Mouse (Mus musculus) monocyte, adult 59 days (primary cell): ENCODE results near the gene Rnase11. TPM values are rescaled to one million over a fixed set of nuclear protein-coding genes. Genes with fewer than 3 reads are reported as not detected.

Source experiments
- total RNA-seq, 2 experiments: library from RNA; stranded (reverse); gene quantifications; one replicate each; pipeline ENCODE4 v1.2.4; 2023

The Rnase11 gene
- total RNA-seq = not detected

DNA sequence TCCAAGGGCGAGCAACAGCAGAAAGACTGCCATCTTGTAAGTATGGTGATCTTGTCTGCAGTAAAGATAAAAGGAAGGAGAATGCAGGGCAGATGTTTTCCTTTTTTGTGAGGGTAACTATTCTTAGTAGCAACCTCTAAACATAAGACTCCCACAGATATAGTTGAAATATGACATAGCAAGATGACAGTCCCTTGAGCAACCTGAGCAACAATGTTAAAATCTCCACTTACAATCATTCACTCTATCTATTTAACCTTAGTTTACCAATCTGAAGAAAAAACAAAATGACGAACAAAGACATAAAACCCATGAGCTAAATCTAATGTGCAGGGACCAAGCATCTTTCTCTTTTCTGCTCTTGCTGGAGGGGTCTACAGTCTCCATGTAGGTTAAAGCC, at the start of gene Rnase11:
Rnase11 (minus strand) TSS at position 101 of the 400 bp plus-strand sequence.

DNA sequence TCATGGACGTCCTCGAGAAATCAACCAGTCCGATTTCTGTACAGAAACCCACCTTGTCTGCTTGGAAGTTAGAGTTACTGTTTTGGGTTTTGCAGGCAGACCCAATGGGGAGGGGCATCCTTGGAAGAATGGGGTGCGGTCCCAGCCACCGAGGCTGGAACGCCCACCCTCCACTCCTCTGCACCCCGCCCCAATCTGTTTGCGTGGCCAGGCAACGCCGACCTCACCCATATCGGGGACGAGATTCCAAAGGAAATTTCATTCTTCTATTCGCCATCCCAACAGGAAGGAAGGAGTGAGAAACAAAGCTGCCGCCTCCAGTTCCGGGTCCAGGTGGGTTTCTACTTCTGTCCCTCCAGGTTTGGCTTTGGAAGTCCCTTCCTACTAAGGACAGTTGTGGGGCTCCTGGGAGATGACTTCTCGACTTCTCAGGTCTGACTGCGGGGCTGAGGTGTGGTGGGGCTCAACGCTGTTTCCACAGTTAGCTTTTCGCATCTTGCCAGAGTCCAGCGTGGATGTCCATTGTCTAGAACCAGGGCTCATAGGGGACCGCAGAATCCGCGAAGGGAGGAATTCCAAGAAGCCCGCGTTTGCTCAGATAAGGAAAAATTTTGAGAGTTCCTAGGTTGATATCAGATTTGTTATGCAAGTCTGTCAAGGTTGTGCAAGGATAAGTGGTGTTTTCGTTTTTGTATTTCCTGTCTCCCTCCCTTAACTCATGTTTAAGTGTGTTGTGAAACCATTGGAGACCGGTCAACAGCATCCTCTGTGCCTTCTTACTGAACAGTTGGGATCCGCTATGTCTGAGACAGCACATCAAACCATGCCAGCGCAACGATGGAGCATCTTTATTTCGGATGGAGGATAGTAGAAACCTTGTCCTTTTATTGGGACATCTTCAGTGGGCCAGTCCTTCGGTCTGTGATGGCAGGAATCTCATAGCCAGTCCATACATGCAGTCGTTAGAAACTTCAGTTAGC, 41.2 kb upstream of the Rnase11 start, which contains the start of the genes Rnase4 and Ang:
Rnase4 (plus strand) TSS at position 157 of the 980 bp plus-strand sequence.
Ang (plus strand) TSS at position 230 of the 980 bp plus-strand sequence.

DNA sequence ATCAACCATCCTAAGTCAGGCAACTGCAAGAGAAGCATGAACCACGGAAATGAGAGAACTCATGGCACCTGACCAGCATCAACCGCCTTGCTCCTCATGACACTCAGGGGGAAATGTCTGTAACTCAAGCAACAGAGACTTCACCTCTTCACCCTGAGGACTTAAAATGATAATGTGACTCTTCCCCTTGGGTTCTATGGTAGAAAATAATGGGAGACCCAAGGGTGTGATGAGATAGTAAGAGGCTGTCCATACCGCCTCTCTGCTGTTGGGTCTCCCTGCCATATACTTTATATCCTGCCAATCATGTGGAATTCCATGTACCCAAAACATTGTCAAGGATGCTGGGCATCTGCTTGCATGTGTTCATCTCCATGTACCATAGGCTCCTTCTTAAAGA, 24.4 kb upstream of the Rnase11 start, which contains the start of gene Olfr750:
Olfr750 (minus strand) TSS at position 101 of the 400 bp plus-strand sequence.

DNA sequence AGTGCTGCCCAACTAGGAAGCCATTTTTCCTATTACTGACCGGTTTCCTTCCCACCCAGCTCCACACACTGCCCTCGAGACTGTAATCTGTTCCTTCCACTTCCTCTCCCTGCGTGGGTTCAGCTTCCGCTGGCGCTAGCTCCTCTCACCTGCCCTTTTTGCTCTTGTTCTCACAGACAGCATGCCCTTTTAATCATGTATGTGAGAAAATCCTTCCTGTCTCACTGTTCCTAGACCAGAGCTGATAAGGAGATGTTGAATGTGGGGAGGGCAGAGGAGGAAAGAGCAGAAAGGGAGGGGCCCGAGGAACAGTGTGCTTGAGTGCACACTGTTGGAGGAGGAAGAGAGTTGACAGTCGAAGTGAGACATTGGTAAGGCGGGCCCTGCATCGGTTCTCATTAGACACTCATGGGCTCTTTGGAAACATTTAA, 7.5 kb upstream of the Rnase11 start, which contains the start of gene Rnase12:
Rnase12 (minus strand) TSS at position 261 of the 431 bp plus-strand sequence.

DNA sequence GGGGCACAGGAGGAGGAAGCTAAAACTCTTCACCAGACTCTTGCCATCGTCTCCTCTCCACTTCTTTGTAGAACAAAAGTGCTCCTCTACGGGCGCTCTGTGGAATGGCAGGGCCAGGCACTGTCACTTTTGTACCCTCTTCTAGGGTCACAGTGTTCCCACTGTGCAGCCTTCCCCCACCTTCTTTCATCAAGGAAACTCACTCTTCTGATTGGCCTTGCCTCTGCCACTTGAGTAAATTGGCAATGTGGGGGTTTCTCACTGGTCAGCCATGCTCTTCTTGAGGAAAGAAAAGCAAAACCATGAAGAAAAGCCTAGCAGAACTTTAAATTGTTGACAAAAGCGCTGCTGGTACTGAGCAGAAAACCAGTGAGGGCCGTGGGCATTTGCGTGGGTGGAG, 8.2 kb downstream of the Rnase11 start, which contains the start of gene Rnase9:
Rnase9 (minus strand) TSS at position 101 of the 400 bp plus-strand sequence.

DNA sequence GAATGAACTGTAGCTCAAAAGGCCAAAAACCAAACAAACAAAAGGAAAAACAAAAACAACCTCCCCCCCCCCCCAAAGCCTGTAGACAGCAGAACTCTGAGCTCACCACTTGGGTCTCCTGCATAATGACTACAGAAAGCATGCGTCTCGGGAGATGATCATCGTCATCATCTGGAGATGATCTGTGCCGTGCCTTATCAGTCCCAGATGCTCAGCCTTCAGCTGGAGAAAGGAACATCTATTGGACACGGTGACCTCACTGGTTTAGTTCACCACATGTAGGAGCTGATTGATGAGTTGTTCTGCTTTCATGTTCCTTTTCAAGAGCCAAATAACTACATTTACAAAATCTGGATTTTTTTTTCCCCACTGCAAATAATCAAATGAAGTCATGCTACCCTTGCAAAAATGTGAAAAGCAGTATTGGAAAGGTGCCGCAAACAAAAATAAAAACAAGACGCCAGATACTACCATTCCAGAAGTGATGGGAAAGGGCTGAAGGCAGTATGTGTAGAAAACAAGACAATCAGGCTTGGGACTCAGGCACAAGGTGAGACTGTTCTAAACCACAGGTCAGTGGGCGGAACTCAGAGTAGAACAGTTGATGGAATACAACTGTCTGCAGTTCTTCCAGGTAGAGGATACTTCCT, 42.7 kb downstream of the Rnase11 start, which contains the start of gene Rnase10:
Rnase10 (plus strand) TSS at position 600 of the 650 bp plus-strand sequence.

Other genes with a start within 250 kb of the Rnase11 start
- not detected for gene Ccnb1ip1, start 242.4 kb downstream of the Rnase11 start, total RNA-seq
- gene Parp2, start 242.3 kb downstream of the Rnase11 start, total RNA-seq = 10 to 100 TPM; 49.7 to 63.6 TPM
- gene Tep1, start 179.6 kb downstream of the Rnase11 start, total RNA-seq = 100 to 1,000 TPM; 191 to 197 TPM
- gene Klhl33, start 152.7 kb downstream of the Rnase11 start, total RNA-seq = under 1 TPM; 0.79 to 0.94 TPM
- gene Osgep, start 125.3 kb downstream of the Rnase11 start, total RNA-seq = 10 to 100 TPM; 43.9 to 48.1 TPM
- 10 to 100 TPM; 26.9 to 33.2 TPM for gene Apex1, start 125.2 kb downstream of the Rnase11 start, total RNA-seq
- 100 to 1,000 TPM; 146 TPM for gene Pip4p1, start 119.3 kb downstream of the Rnase11 start, total RNA-seq
- gene Pnp, start 119.1 kb downstream of the Rnase11 start, total RNA-seq = 10 to 100 TPM; 71.3 to 77.4 TPM
- gene Gm49342, start 105.6 kb downstream of the Rnase11 start, total RNA-seq = 10 to 100 TPM; 60.0 to 85.2 TPM
- 1 to 10 TPM; 3.4 to 4.7 TPM for gene Pnp2, start 94.2 kb downstream of the Rnase11 start, total RNA-seq
- not detected for gene Rnase10, start 42.4 kb downstream of the Rnase11 start, total RNA-seq
- not detected for gene Rnase9, start 8.3 kb downstream of the Rnase11 start, total RNA-seq
- 1 to 10 TPM; 1.8 to 3.1 TPM for gene Rnase12, start 7.5 kb upstream of the Rnase11 start, total RNA-seq
- gene Olfr750, start 24.3 kb upstream of the Rnase11 start, total RNA-seq = not detected
- 10 to 100 TPM; 19.2 to 20.8 TPM for gene Rnase4, start 40.9 kb upstream of the Rnase11 start, total RNA-seq
- 1 to 10 TPM; 8.5 to 9.2 TPM for gene Ang, start 41.0 kb upstream of the Rnase11 start, total RNA-seq
- gene Eddm3b, start 64.3 kb upstream of the Rnase11 start, total RNA-seq = not detected
- gene Rnase6, start 73.7 kb upstream of the Rnase11 start, total RNA-seq = 100 to 1,000 TPM; 121 to 138 TPM
- gene Rnase1, start 96.6 kb upstream of the Rnase11 start, total RNA-seq = under 1 TPM; 0.50 to 0.73 TPM
- gene Rnase2b, start 112.1 kb upstream of the Rnase11 start, total RNA-seq = 1 to 10 TPM; 1.2 to 1.4 TPM
- gene Ang2, start 149.0 kb upstream of the Rnase11 start, total RNA-seq = not detected
- not detected for gene Ear14, start 153.2 kb upstream of the Rnase11 start, total RNA-seq
- gene Rnase2a, start 205.9 kb upstream of the Rnase11 start, total RNA-seq = 10 to 100 TPM; 33.8 to 34.0 TPM